Mouse (Mus musculus) Patski (cell line): Measurements from ENCODE around the gene Atg9a. TPM values are rescaled to one million over a fixed set of nuclear protein-coding genes. Genes with fewer than 3 reads are reported as not detected.

Source experiments
- ATAC-seq: fragments of 100-300 bp; one replicate; pipeline ENCODE4 v1.8.0; 2021
- CTCF ChIA-PET: fragments of 350-600 bp; sonication (Branson Sonifier 250); formaldehyde crosslinking; loops from one replicate; lab custom pipeline; 2022; ENCODE audit warnings: inconsistent platforms; lab: Charles Lee
- POLR2A ChIA-PET: fragments of 350-600 bp; sonication (Branson Sonifier 250); formaldehyde crosslinking; loops from one replicate; lab custom pipeline; 2022; ENCODE audit warnings: antibody characterized with exemption, inconsistent platforms; lab: Charles Lee
- DNase-seq: peaks from one replicate; pipeline ENCODE4 v3.0.0-alpha.2; 2011; ENCODE audit warnings: low read depth, low spot score
- H3K27me3 ChIP-seq: fragments of 371-371 bp; one replicate; pipeline ENCODE4 v1.5.1; 2021
- CTCF ChIP-seq: fragments of 100-300 bp; IDR thresholded peaks from one replicate; pipeline ENCODE4 v1.5.1; 2021
- in situ Hi-C: fragments of 300-500 bp; cut with MboI; formaldehyde crosslinking; loops from 3 replicates; pipeline ENCODE4 v1.11.1; 2018; ENCODE audit warnings: low pct_unique_long_range_greater_than_20kb, mixed read lengths
- polyA plus RNA-seq: library from polyadenylated mRNA; unstranded; gene quantifications from one replicate; pipeline ENCODE4 v1.2.3, GENCODE M21; 2021

Gene Atg9a
- polyA plus RNA-seq, 1 experiment from 2014 or later: 33.2 TPM

DNA sequence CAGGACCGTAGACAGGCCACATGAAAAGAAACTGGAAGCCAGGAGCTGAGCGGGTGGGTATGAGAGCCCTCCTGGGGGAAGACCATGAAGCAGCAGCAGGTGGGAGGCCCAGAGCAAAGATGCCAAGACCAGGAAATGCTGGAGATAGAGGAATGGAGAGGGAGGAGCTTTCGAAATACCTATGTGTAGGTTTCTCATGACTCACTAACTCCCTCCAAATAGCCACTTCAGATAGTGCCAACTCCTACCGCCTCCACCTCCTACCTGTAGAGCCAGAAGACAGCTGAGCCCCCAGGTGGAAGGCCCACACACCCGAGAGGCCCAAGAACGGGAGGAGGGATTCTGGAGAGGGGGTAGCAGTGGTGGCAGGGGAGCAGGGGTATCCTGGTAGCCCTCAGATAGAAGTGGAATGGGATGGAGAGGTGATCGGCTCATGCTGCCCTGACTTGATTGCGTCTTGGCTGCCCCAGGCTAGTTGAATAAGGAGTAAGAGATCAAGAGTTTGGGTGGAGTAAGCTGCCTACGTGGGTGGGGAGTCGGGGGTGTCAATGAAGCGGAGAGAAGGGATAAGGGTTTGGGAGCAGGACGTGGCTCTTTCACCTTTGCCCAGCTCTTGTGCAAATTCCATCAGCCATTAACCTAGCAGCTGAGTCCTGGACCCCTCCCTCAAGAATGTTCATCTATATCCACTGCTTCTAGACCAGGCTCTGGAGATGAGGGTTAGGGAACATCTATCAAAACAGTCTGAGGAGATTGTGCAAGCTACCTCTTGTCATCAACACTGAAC, 58.4 kb downstream of the Atg9a start, which contains the start of gene Slc23a3:
Gene Slc23a3, minus strand, starts transcription at position 470 of the 787 bp plus-strand sequence.
- TF ChIP-seq CTCF: no peak
- POLR2A ChIA-PET: interaction anchor here (1.5 kb wide), 1 partner anchor 121 kb away, joined by 5 read pairs; no protein-coding TSS in a partner anchor
- no peak for DNase-seq
- CTCF ChIA-PET: interaction anchor here (0.8 kb wide), 1 partner anchor 10 kb away, joined by 3 read pairs; no protein-coding TSS in a partner anchor
- H3K27me3 ChIP-seq: no peaks in the 10 kb centered on the region
- in situ Hi-C loops: no loop called here
- no peak for ATAC-seq

Other genes with a start within 250 kb of the Atg9a start
- 0.13 TPM for gene Ihh, start 240.5 kb downstream of the Atg9a start, polyA plus RNA-seq
- gene Nhej1, start 67.0 kb downstream of the Atg9a start, polyA plus RNA-seq: 7.0 TPM
- gene Slc23a3, start 58.3 kb downstream of the Atg9a start, polyA plus RNA-seq: 0.12 TPM
- gene Cnppd1, start 49.5 kb downstream of the Atg9a start, polyA plus RNA-seq: 64.4 TPM
- 107 TPM for gene Retreg2, start 49.4 kb downstream of the Atg9a start, polyA plus RNA-seq
- gene Zfand2b, start 23.6 kb downstream of the Atg9a start, polyA plus RNA-seq: 27.0 TPM
- gene Abcb6, start 11.8 kb downstream of the Atg9a start, polyA plus RNA-seq: 25.9 TPM
- gene Ankzf1, start within 50 bp of the Atg9a start, polyA plus RNA-seq: 28.5 TPM
- gene Glb1l, start 18.6 kb upstream of the Atg9a start, polyA plus RNA-seq: 30.9 TPM
- gene Stk16, start 18.6 kb upstream of the Atg9a start, polyA plus RNA-seq: 181 TPM
- 200 TPM for gene Tuba4a, start 27.7 kb upstream of the Atg9a start, polyA plus RNA-seq
- 0.15 TPM for gene A630095N17Rik, start 39.9 kb upstream of the Atg9a start, polyA plus RNA-seq
- gene Dnajb2, start 44.2 kb upstream of the Atg9a start, polyA plus RNA-seq: 54.1 TPM
- 0.33 TPM for gene Ptprn, start 72.3 kb upstream of the Atg9a start, polyA plus RNA-seq
- gene Resp18, start 86.2 kb upstream of the Atg9a start, polyA plus RNA-seq: not detected
- gene Dnpep, start 125.8 kb upstream of the Atg9a start, polyA plus RNA-seq: 151 TPM
- 0.23 TPM for gene Des, start 168.1 kb upstream of the Atg9a start, polyA plus RNA-seq
- gene Speg, start 183.1 kb upstream of the Atg9a start, polyA plus RNA-seq: 73.0 TPM
- gene Gmppa, start 243.7 kb upstream of the Atg9a start, polyA plus RNA-seq: 76.8 TPM